Mouse (Mus musculus): Measurements from ENCODE around the gene Rad9b. TPM values are rescaled to one million over a fixed set of nuclear protein-coding genes. Genes with fewer than 3 reads are reported as not detected.

Gene Rad9b
- polyA plus RNA-seq, 1 experiment from 2014 or later, result 10.9 TPM

DNA sequence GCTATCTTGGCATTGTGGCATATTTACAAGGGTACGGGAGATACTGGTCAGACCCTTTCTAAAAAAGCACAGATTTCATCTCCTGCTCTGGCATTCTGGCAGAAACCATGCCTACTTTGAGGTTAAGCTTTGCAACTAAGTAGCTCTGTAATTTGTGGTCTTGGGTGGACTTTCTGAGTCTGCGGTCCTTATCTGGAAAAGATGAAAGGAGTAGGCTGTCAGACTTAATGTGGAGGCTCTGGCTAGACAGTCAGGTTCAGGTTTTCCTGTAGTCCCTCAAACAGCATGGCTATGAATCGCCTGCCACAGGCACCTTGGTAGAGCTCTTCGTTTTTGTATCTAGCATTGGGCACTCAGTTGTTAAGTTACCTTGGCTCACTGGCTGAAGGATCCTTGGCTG lies 67.0 kb downstream of the Rad9b start:
- peaks cover 11% of the 10 kb centered on the region; the same call in 1 of the 2 replicates for H3K36me3 ChIP-seq
- H3K4me2 ChIP-seq, result no peak overlapping the region
- H3K4me1 ChIP-seq, result peaks cover 24% of the 10 kb centered on the region
- no peaks in the 10 kb centered on the region for H3K9me3 ChIP-seq
- 87% methylated on average over 4 of the region's 4 CpGs for WGBS
- H3K27ac ChIP-seq, result no peak overlapping the region
- H3K9ac ChIP-seq, result no peak overlapping the region
- no peak for ATAC-seq (ENCODE audit: insufficient number of reproducible peaks, low FRiP score, low TSS enrichment, low read depth)
- H3K27me3 ChIP-seq, result no peaks in the 10 kb centered on the region
- H3K4me3 ChIP-seq, result no peak overlapping the region

DNA sequence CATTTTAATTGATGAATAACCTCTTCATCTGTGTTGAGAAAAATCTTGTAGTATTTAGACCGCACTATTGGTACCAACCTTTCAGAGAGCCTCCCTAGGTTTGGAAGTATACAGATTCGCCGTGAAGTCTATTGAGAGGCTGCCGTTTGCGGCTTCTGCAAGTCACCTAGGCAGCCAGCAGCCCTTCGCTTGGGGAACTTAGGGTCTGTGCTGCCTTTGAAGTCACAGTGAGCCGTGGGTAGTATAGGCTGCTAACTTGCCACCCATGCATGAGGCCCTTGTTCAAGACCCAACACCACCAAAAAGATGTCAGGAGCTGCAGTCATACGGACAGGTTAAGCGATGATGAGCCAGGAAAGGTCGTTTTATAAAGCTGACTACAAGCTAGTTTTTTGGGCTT lies 67.8 kb downstream of the Rad9b start:
- Histone ChIP-seq H3K4me2 (peak overlapping the region; percentile 96; the same call in 1 of the 2 replicates), H3K9me3 (no peaks in the 10 kb centered on the region), H3K4me1 (peaks cover 23% of the 10 kb centered on the region), H3K27me3 (no peaks in the 10 kb centered on the region), H3K27ac (no peak overlapping the region), H3K9ac (no peak overlapping the region), H3K36me3 (peaks cover 11% of the 10 kb centered on the region; the same call in 1 of the 2 replicates), H3K4me3 (peak overlapping the region; percentile 96; the same call in 1 of the 2 replicates)
- WGBS, result 85% methylated on average over 10 of the region's 10 CpGs
- ATAC-seq (ENCODE audit: insufficient number of reproducible peaks, low FRiP score, low TSS enrichment, low read depth), result no peak

DNA sequence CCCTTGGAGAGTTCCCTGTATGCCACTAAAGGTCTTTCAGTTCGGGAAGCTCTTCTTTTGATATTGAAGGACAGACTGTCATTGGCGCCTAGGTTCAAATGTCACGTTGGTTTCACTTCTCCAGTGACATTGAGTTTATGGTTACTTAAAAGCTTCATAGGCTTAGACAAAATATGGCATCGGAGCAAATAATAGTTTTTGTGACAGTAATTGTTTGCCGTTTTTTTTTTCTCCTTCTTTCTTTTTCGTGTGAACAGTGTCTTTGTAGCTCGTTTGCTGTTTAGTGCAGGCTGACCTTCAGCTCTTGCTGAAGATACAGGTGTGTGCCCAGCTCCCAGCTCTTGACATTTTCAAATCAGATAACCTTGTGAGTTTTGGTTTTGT lies 68.3 kb downstream of the Rad9b start:
- no peak for ATAC-seq (ENCODE audit: insufficient number of reproducible peaks, low FRiP score, low TSS enrichment, low read depth)
- 58% methylated on average over 7 of the region's 7 CpGs for WGBS
- H3K9me3 ChIP-seq, result no peaks in the 10 kb centered on the region
- H3K4me1 ChIP-seq, result peaks cover 24% of the 10 kb centered on the region
- H3K9ac ChIP-seq, result no peak overlapping the region
- no peak overlapping the region for H3K27ac ChIP-seq
- peak overlapping the region; percentile 96 for H3K4me2 ChIP-seq
- peak overlapping the region; percentile 96 for H3K4me3 ChIP-seq
- H3K36me3 ChIP-seq, result peaks cover 11% of the 10 kb centered on the region; the same call in 1 of the 2 replicates
- H3K27me3 ChIP-seq, result no peaks in the 10 kb centered on the region

DNA sequence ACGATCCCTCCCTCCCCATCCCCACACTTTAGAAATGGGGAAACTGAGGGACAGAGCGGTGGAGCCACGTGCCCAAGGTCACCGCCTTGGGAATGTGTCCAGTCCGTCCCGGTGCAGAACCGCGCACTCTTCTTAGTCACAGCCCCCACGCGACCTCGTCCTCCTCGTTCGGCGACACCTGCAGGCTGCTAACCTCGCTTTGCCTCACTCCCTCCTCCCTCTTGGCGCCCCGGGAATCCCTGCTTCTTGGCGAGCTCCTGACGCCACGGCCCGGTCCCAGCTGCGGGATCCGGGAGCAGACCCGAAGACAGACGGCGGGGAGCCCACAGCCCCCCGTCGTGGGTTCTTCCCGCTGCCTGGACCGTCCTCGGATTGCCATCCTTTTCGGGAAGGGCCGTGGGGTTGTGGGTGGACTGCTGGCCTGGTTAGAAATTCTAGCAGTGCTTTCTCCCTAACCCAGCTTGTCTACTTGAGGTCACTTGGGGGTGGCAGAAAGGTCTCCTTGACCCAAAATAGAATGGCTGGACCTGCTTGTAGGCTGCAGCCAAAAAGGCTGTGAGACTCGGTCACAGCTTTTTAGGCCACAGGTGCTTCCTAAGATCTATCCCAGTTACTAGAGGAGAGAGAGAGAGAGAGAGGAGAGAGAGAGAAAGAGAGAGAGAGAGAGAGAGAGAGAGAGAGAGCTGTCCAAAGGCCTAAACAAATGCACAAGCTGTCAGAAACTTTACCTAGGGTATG lies 68.8 kb downstream of the Rad9b start:
- peak; percentile 18; the same call in 1 of the 2 replicates for ATAC-seq (ENCODE audit: insufficient number of reproducible peaks, low FRiP score, low TSS enrichment, low read depth)
- Histone ChIP-seq H3K9ac (peak overlapping the region; percentile 78), H3K36me3 (peaks cover 11% of the 10 kb centered on the region; the same call in 1 of the 2 replicates), H3K4me2 (peak overlapping the region; percentile 96), H3K9me3 (no peaks in the 10 kb centered on the region), H3K4me1 (peaks cover 30% of the 10 kb centered on the region), H3K27me3 (no peaks in the 10 kb centered on the region), H3K27ac (peak overlapping the region; percentile 76), H3K4me3 (peak overlapping the region; percentile 96)
- WGBS, result under 1% methylated on average over 34 of the region's 34 CpGs

DNA sequence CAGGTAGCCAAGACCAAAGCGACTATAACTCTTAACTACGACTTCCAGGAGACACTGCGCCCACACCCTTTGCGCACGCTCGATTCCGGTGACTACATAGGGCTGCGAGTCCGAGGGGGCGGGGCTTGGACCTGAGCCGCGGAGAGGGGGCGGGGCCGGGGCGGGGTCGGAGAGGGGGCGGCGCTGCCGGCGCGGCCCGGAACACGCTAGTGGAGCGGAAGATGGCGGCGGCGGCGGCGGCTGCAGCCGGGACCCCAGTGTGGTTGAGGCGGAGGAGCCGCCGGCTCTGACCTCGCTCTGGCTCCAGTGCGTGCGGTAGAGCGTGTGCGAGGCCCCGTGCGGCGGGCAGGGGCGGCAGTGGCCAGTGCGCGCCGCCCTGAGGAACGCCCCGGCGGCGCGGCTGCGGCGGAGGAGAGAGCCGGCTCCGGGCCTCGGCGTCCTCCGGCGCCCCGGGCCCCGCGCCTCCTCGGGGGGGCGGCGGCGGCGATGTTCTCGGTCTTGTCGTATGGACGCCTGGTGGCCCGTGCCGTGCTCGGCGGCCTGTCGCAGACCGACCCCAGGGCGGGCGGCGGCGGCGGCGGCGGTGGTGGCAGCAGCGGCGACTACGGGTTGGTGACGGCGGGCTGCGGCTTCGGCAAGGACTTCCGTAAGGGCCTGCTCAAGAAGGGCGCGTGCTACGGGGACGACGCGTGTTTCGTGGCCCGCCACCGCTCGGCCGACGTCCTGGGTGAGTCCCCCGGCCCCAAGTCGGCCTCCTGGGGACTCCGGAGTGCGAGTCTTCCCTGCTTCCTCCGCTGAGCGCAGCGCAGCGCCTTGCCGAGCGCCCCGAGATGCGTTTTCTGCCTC lies 69.6 kb downstream of the Rad9b start, which contains the start of gene Pptc7:
Gene Pptc7 (plus strand): TSS at position 183 of the 846 bp plus-strand sequence.
- H3K27me3 ChIP-seq, result no peaks in the 10 kb centered on the region
- peak within 1 kb of the TSS; percentile 78 for H3K9ac ChIP-seq
- peaks cover 11% of the 10 kb centered on the region; the same call in 1 of the 2 replicates for H3K36me3 ChIP-seq
- peak within 1 kb of the TSS; percentile 96 for H3K4me3 ChIP-seq
- WGBS, result under 1% methylated on average over 85 of the region's 114 CpGs
- H3K9me3 ChIP-seq, result no peaks in the 10 kb centered on the region
- peaks cover 33% of the 10 kb centered on the region for H3K4me1 ChIP-seq
- peak; percentile 85 for ATAC-seq (ENCODE audit: insufficient number of reproducible peaks, low FRiP score, low TSS enrichment, low read depth)
- peak within 1 kb of the TSS; percentile 96 for H3K4me2 ChIP-seq
- peak within 1 kb of the TSS; percentile 76 for H3K27ac ChIP-seq

DNA sequence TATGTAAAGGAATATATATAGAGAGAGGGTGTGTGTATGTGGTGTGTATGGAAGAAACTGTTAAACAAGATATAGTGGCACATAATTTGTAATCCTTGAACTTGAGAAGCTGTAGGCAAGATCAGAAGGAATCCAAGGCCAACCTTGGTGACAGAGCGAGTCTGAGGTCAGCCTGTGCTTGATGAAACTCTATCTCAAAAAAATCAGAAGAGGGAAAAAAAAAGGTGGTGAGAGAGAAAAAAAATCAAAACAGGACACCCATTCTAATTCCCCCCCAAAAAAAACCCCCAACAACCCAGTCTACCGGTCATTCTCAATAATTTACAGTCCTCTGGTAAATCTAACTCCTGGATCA lies 70.2 kb downstream of the Rad9b start:
- H3K9ac ChIP-seq, result no peak overlapping the region
- H3K27ac ChIP-seq, result no peak overlapping the region
- H3K9me3 ChIP-seq, result no peaks in the 10 kb centered on the region
- peak overlapping the region; percentile 96 for H3K4me2 ChIP-seq
- no peaks in the 10 kb centered on the region for H3K27me3 ChIP-seq
- WGBS, result 23% methylated on average over 2 of the region's 2 CpGs
- no peak for ATAC-seq (ENCODE audit: insufficient number of reproducible peaks, low FRiP score, low TSS enrichment, low read depth)
- peaks cover 33% of the 10 kb centered on the region for H3K4me1 ChIP-seq
- peak overlapping the region; percentile 96 for H3K4me3 ChIP-seq
- H3K36me3 ChIP-seq, result peaks cover 11% of the 10 kb centered on the region; the same call in 1 of the 2 replicates

DNA sequence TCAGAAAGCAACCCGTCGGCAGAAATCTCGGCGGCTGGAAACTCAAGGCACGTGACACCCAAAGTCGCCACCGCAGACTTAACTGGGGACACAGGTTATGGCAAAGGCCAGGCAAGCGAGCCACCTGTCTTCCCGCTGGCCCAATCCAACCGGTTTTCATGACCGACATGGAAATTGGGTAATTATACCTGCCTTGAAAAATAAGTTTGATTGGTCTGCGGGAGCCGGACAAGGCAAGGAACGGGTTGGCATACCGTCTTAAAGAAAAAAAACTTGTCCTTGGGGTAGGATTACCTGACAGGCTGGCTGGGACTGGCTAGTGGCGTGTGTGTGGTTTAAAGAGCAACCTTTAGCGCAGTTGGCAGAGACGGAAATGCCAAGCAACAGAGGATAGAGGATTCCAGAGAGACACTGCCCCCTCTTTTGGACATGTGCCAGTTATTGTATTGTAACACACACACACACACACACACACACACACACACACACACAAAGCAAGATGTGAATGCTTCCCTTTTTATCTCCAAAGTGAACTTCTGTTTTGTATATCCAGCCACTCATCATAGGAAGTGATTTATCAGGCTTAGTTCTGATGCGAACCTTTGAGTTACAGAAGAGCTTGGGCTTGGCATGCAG lies 73.1 kb downstream of the Rad9b start:
- peak overlapping the region; percentile 15; the same call in 1 of the 2 replicates for H3K4me2 ChIP-seq
- 20% methylated on average over 19 of the region's 19 CpGs for WGBS
- ATAC-seq (ENCODE audit: insufficient number of reproducible peaks, low FRiP score, low TSS enrichment, low read depth), result no peak
- no peak overlapping the region for H3K9ac ChIP-seq
- H3K27ac ChIP-seq, result 0 out of 2 replicates have a peak overlapping the region, but pooled peaks have one; percentile 3
- no peak overlapping the region for H3K4me3 ChIP-seq
- peaks cover 25% of the 10 kb centered on the region for H3K4me1 ChIP-seq
- H3K27me3 ChIP-seq, result no peaks in the 10 kb centered on the region
- no peaks in the 10 kb centered on the region for H3K36me3 ChIP-seq
- H3K9me3 ChIP-seq, result no peaks in the 10 kb centered on the region

DNA sequence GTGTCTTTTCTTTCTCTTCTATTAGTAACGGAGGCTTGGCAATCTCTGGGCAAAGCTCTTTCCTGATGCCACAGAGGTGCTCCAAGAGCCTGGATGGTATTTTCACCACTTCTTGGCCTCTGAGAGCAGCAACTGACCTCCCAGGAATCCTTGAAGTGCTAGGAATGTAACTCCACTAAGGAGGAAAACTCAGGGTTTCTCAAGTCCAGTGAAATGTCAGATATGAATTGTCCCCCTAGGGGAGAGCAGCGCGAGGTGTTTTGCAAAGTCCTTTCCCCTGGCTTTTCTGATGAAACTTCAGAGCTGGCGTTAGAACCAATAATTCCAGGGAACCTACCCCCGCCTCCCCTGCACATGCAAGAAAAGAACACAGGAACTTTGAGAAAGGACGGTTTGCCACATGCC lies 73.6 kb downstream of the Rad9b start:
- Histone ChIP-seq H3K4me2 (peak overlapping the region; percentile 15; the same call in 1 of the 2 replicates), H3K4me1 (peaks cover 20% of the 10 kb centered on the region), H3K4me3 (no peak overlapping the region), H3K9ac (no peak overlapping the region), H3K27ac (0 out of 2 replicates have a peak overlapping the region, but pooled peaks have one; percentile 3), H3K27me3 (no peaks in the 10 kb centered on the region), H3K36me3 (no peaks in the 10 kb centered on the region), H3K9me3 (no peaks in the 10 kb centered on the region)
- WGBS, result 38% methylated on average over 6 of the region's 6 CpGs
- ATAC-seq (ENCODE audit: insufficient number of reproducible peaks, low FRiP score, low TSS enrichment, low read depth), result no peak

DNA sequence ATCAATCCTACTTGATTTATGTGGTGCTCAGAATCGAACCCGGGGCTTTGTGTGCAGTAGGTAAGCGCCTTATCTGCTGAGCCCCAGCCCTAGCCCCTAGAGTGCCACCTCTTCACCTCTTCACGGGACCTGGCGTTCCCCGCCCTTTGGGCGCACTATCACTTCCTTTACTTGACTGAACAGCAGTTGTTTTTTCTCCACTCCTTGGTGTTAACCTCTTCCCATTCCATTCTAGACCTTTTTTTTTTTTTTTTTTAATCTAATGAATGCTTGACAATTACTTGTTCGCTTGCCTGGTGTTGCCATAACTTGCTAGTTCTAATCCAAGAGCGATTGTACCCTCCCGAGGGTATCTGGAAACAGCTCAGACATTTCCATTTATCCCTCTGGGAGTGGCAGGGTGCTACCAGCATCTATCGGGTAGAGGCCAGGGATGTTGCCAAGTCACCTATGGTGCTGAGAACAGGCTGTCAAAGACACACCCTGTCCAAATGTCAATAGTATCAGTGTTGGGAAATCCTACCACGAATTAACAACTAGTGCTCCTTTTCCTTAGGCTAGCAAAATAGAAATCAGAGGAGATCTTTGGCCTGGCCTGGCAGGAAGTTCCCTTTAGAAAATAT lies 74.1 kb downstream of the Rad9b start:
- H3K9ac ChIP-seq, result no peak overlapping the region
- no peaks in the 10 kb centered on the region for H3K27me3 ChIP-seq
- peaks cover 15% of the 10 kb centered on the region for H3K4me1 ChIP-seq
- 0 out of 2 replicates have a peak overlapping the region, but pooled peaks have one; percentile 3 for H3K27ac ChIP-seq
- 0 out of 2 replicates have a peak overlapping the region, but pooled peaks have one; percentile 15 for H3K4me2 ChIP-seq
- 70% methylated on average over 12 of the region's 12 CpGs for WGBS
- ATAC-seq (ENCODE audit: insufficient number of reproducible peaks, low FRiP score, low TSS enrichment, low read depth), result no peak
- H3K36me3 ChIP-seq, result no peaks in the 10 kb centered on the region
- no peaks in the 10 kb centered on the region for H3K9me3 ChIP-seq
- H3K4me3 ChIP-seq, result no peak overlapping the region

DNA sequence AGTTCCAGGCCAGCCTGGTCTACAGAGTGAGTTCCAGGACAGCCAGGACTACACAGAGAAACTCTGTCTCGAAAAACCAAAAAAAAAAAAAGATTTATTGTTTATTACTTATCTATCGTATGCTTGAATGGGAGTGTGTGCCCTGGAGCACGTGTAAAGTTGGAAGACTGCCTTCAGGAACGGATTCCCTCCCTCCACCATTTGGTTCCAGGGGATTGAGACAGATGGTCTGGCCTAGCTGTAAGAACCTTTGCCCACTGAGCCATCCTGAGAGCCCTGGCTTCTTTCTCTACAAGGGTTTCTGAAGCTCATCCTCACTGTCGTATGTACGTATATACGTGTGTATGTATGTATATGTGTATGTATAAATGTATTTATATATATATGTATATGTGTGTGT lies 75.1 kb downstream of the Rad9b start:
- H3K36me3 ChIP-seq, result no peaks in the 10 kb centered on the region
- H3K9ac ChIP-seq, result no peak overlapping the region
- no peak for ATAC-seq (ENCODE audit: insufficient number of reproducible peaks, low FRiP score, low TSS enrichment, low read depth)
- H3K4me1 ChIP-seq, result peaks cover 13% of the 10 kb centered on the region
- no peak overlapping the region for H3K27ac ChIP-seq
- H3K4me2 ChIP-seq, result no peak overlapping the region
- no peaks in the 10 kb centered on the region for H3K27me3 ChIP-seq
- no peaks in the 10 kb centered on the region for H3K9me3 ChIP-seq
- 75% methylated on average over 7 of the region's 7 CpGs for WGBS
- no peak overlapping the region for H3K4me3 ChIP-seq

DNA sequence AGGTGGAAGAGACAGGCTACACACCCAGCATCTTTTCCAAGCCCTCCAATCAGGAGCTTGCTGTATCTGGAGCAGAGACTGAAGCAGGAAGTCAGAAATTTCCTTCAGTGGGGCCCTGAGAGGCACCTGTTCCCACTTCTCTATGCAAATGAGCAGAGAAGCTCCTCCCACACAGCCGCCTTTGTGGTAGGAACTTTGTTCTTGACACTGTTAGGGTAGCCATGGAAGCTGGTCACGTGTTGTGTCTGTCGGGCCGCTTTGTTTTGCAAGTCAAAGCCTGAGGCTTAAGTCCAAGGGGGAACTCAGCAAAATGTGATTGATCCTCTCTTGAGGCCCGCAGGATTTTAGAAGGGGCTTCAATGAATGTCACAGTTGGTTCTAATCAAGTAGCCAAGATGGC lies 79.2 kb downstream of the Rad9b start:
- Histone ChIP-seq H3K4me1 (no peaks in the 10 kb centered on the region), H3K36me3 (no peaks in the 10 kb centered on the region), H3K27ac (no peak overlapping the region), H3K9ac (no peak overlapping the region), H3K27me3 (no peaks in the 10 kb centered on the region), H3K9me3 (no peaks in the 10 kb centered on the region), H3K4me2 (no peak overlapping the region), H3K4me3 (no peak overlapping the region)
- WGBS, result 37% methylated on average over 5 of the region's 5 CpGs
- ATAC-seq (ENCODE audit: insufficient number of reproducible peaks, low FRiP score, low TSS enrichment, low read depth), result no peak
